21 mouse cellular contexts compared by ENCODE assay signal in genomic region chr6:72144353-72144752, GRCm38 (mm10). TPM values are rescaled to one million over a fixed set of nuclear protein-coding genes. Genes with fewer than 3 reads are reported as not detected.
DNase-seq lines count a peak whose midpoint lies in the region; ATAC-seq and TF ChIP-seq lines count a peak whose summit lies in the region.
"Had no signal": no experiment of that assay in that cellular context is flagged by ENCODE, and none has a peak within 500 bp of the region (broad histone marks: within the 10 kb centered on the region; RNA-seq: fewer than 3 reads in every experiment).

No protein-coding gene starts in this region.

- H3K9me3 ChIP-seq in kidney, embryonic 15.5 days (replicated peaks): no peaks in the 10 kb centered on the region
- H3K9me3 ChIP-seq in liver, postnatal 0 days (ENCODE audit: low read length): peaks cover 4% of the 10 kb centered on the region
- peaks cover under 1% of the 10 kb centered on the region; the same call in 1 of the 2 replicates for H3K9me3 ChIP-seq in embryonic facial prominence, embryonic 14.5 days (ENCODE audit: control insufficient read depth, low read length)
- H3K9me3 ChIP-seq in limb, embryonic 14.5 days (ENCODE audit: control insufficient read depth, low read length): peaks cover 2% of the 10 kb centered on the region; the same call in 1 of the 2 replicates
- H3K9me3 ChIP-seq in heart, embryonic 10.5 days: no peaks in the 10 kb centered on the region
- H3K9me3 ChIP-seq: embryonic facial prominence, embryonic 12.5 days; forebrain, embryonic 13.5 days; hindbrain, embryonic 15.5 days had no signal

- no peak overlapping the region for H3K9ac ChIP-seq in kidney, embryonic 15.5 days
- H3K9ac ChIP-seq in liver, adult 2 months (ENCODE audit: low read depth, low read length): peak overlapping the region; percentile 15; the same call in 1 of the 2 replicates
- H3K9ac ChIP-seq in liver, postnatal 0 days (replicated peaks): no peak overlapping the region; the same call in 1 of the 2 replicates
- H3K9ac ChIP-seq in embryonic facial prominence, embryonic 14.5 days (ENCODE audit: low read depth, low read length): no peak overlapping the region
- H3K9ac ChIP-seq in limb, embryonic 14.5 days (ENCODE audit: low read depth, low read length, severe bottlenecking): no peak overlapping the region
- H3K9ac ChIP-seq: embryonic facial prominence, embryonic 12.5 days; forebrain, embryonic 13.5 days; forebrain, postnatal 0 days; heart, embryonic 13.5 days; hindbrain, embryonic 15.5 days had no signal

- no peak overlapping the region for H3K4me2 ChIP-seq in kidney, embryonic 15.5 days
- H3K4me2 ChIP-seq in liver, postnatal 0 days (ENCODE audit: low read depth, low read length): no peak overlapping the region
- no peak overlapping the region for H3K4me2 ChIP-seq in embryonic facial prominence, embryonic 14.5 days (ENCODE audit: low read depth, low read length)
- H3K4me2 ChIP-seq in limb, embryonic 14.5 days (replicated peaks; ENCODE audit: low read depth, low read length, severe bottlenecking): no peak overlapping the region
- H3K4me2 ChIP-seq: embryonic facial prominence, embryonic 12.5 days; forebrain, embryonic 13.5 days; heart, embryonic 13.5 days; hindbrain, embryonic 15.5 days had no signal

- no peaks in the 10 kb centered on the region for H3K79me2 ChIP-seq in liver, adult 2 months (ENCODE audit: control insufficient read depth, insufficient read depth, low read length)

- no peak overlapping the region for H3K4me3 ChIP-seq in kidney, embryonic 15.5 days (replicated peaks)
- no peak overlapping the region for H3K4me3 ChIP-seq in liver, adult 2 months (ENCODE audit: insufficient read depth, low read depth, low read length)
- no peak overlapping the region for H3K4me3 ChIP-seq in liver, postnatal 0 days (ENCODE audit: low read depth, low read length)
- no peak overlapping the region for H3K4me3 ChIP-seq in embryonic facial prominence, embryonic 14.5 days (ENCODE audit: low read depth, low read length)
- no peak overlapping the region for H3K4me3 ChIP-seq in limb, embryonic 14.5 days (replicated peaks; ENCODE audit: low read length)
- H3K4me3 ChIP-seq in heart, embryonic 10.5 days: no peak overlapping the region
- H3K4me3 ChIP-seq: embryonic facial prominence, embryonic 12.5 days; forebrain, embryonic 13.5 days; gastrocnemius, adult 2 months; heart, embryonic 13.5 days; hindbrain, embryonic 15.5 days had no signal

- no peak for DNase-seq in kidney, adult 8-10 months
- no peak for DNase-seq in liver, adult 2 months (ENCODE audit: extremely low read depth, low read depth, low spot score)
- no peak for DNase-seq in liver, postnatal 0 days
- peak; percentile 76 for DNase-seq in embryonic facial prominence, embryonic 14.5 days (ENCODE audit: low spot score)
- peak; percentile 50 for DNase-seq in limb, embryonic 14.5 days (ENCODE audit: low spot score)
- DNase-seq in heart, embryonic 10.5 days (ENCODE audit: low spot score): no peak
- no peak for DNase-seq in layer of hippocampus, adult 11-12 months (ENCODE audit: low spot score)
- DNase-seq: adrenal gland, adult 2 months; cerebellum, adult 11-12 months; cerebellum, adult 9-10 months; cerebellum, postnatal 25 days; forebrain, postnatal 0 days; gastrocnemius, adult 2 months; gastrocnemius, postnatal 25 days; heart, postnatal 36 days had no signal

- WGBS in kidney, embryonic 15.5 days: 52% methylated on average over 7 of the region's 7 CpGs
- 87% methylated on average over 7 of the region's 7 CpGs for WGBS in liver, adult 2 months
- 95% methylated on average over 7 of the region's 7 CpGs for WGBS in liver, postnatal 0 days (ENCODE audit: insufficient replicate concordance)
- 85% methylated on average over 7 of the region's 7 CpGs for WGBS in embryonic facial prominence, embryonic 14.5 days
- 81% methylated on average over 7 of the region's 7 CpGs for WGBS in limb, embryonic 14.5 days
- 64% methylated on average over 7 of the region's 7 CpGs for WGBS in heart, embryonic 10.5 days

- TF ChIP-seq POLR2A in liver, adult 2 months (IDR thresholded peaks at IDR 0.05; ENCODE audit: extremely low read depth, insufficient read depth, low read length): no peak
- no peak for TF ChIP-seq POLR2A in limb, embryonic 14.5 days (IDR thresholded peaks at IDR 0.05; ENCODE audit: borderline replicate concordance, extremely low read depth, insufficient read depth, insufficient read length)

- H3K27me3 ChIP-seq in kidney, embryonic 15.5 days: no peaks in the 10 kb centered on the region
- no peaks in the 10 kb centered on the region for H3K27me3 ChIP-seq in liver, adult 2 months (ENCODE audit: control insufficient read depth, insufficient read depth, low read length)
- H3K27me3 ChIP-seq in liver, postnatal 0 days (ENCODE audit: insufficient read depth, low read length): no peaks in the 10 kb centered on the region
- H3K27me3 ChIP-seq in embryonic facial prominence, embryonic 14.5 days (replicated peaks; ENCODE audit: control insufficient read depth, insufficient read depth, low read length): no peaks in the 10 kb centered on the region
- no peaks in the 10 kb centered on the region for H3K27me3 ChIP-seq in limb, embryonic 14.5 days (ENCODE audit: control insufficient read depth, insufficient read depth, low read length)
- no peaks in the 10 kb centered on the region for H3K27me3 ChIP-seq in heart, embryonic 10.5 days (ENCODE audit: insufficient read depth, poor library complexity, severe bottlenecking)
- H3K27me3 ChIP-seq: CH12.LX; embryonic facial prominence, embryonic 12.5 days; forebrain, embryonic 13.5 days; heart, embryonic 13.5 days; hindbrain, embryonic 15.5 days had no signal

- TF ChIP-seq EP300 in liver, postnatal 0 days (IDR thresholded peaks at IDR 0.05; ENCODE audit: low read depth): no peak

- 0 out of 2 replicates have a peak, but pooled peaks cover 5% of the 10 kb centered on the region for H3K4me1 ChIP-seq in kidney, embryonic 15.5 days
- peaks cover 39% of the 10 kb centered on the region for H3K4me1 ChIP-seq in liver, adult 2 months (ENCODE audit: control insufficient read depth, insufficient read depth, low read length)
- peaks cover 26% of the 10 kb centered on the region for H3K4me1 ChIP-seq in liver, postnatal 0 days (ENCODE audit: insufficient read depth)
- no peaks in the 10 kb centered on the region for H3K4me1 ChIP-seq in embryonic facial prominence, embryonic 14.5 days (ENCODE audit: control insufficient read depth, insufficient read depth, low read length)
- H3K4me1 ChIP-seq in limb, embryonic 14.5 days (ENCODE audit: control insufficient read depth, insufficient read depth, low read length): 0 out of 2 replicates have a peak, but pooled peaks cover 3% of the 10 kb centered on the region
- peaks cover 24% of the 10 kb centered on the region for H3K4me1 ChIP-seq in heart, embryonic 10.5 days
- H3K4me1 ChIP-seq: embryonic facial prominence, embryonic 12.5 days; forebrain, embryonic 13.5 days; hindbrain, embryonic 15.5 days had no signal

- H3K36me3 ChIP-seq in kidney, embryonic 15.5 days: peaks cover 30% of the 10 kb centered on the region
- peaks cover 65% of the 10 kb centered on the region for H3K36me3 ChIP-seq in liver, adult 2 months (ENCODE audit: control insufficient read depth, insufficient read depth, low read length)
- peaks cover 95% of the 10 kb centered on the region for H3K36me3 ChIP-seq in liver, postnatal 0 days (replicated peaks; ENCODE audit: insufficient read depth, low read length)
- H3K36me3 ChIP-seq in embryonic facial prominence, embryonic 14.5 days (ENCODE audit: control insufficient read depth, insufficient read depth, low read length): peaks cover 16% of the 10 kb centered on the region
- H3K36me3 ChIP-seq in limb, embryonic 14.5 days (ENCODE audit: control insufficient read depth, insufficient read depth, low read length): peaks cover 32% of the 10 kb centered on the region
- H3K36me3 ChIP-seq in heart, embryonic 10.5 days: peaks cover 68% of the 10 kb centered on the region

- no peak for TF ChIP-seq CTCF in liver, adult 2 months (IDR thresholded peaks at IDR 0.05; ENCODE audit: low read depth, low read length)
- no peak for TF ChIP-seq CTCF in liver, postnatal 0 days (IDR thresholded peaks at IDR 0.05; ENCODE audit: low read depth)

- H3K27ac ChIP-seq in kidney, embryonic 15.5 days: no peak overlapping the region
- peak overlapping the region; percentile 38 for H3K27ac ChIP-seq in liver, adult 2 months (replicated peaks; ENCODE audit: insufficient read depth, low read depth, low read length)
- no peak overlapping the region for H3K27ac ChIP-seq in liver, postnatal 0 days (ENCODE audit: low read depth)
- no peak overlapping the region for H3K27ac ChIP-seq in embryonic facial prominence, embryonic 14.5 days (replicated peaks; ENCODE audit: low read depth, low read length)
- no peak overlapping the region for H3K27ac ChIP-seq in limb, embryonic 14.5 days (replicated peaks; ENCODE audit: low read depth, low read length)
- H3K27ac ChIP-seq in heart, embryonic 10.5 days: no peak overlapping the region; the same call in 1 of the 2 replicates
- H3K27ac ChIP-seq: embryonic facial prominence, embryonic 12.5 days; forebrain, embryonic 13.5 days; gastrocnemius, adult 2 months; heart, embryonic 13.5 days; hindbrain, embryonic 15.5 days had no signal

- 0 out of 2 replicates have a peak, but pooled peaks have one; percentile 15 for ATAC-seq in kidney, embryonic 15.5 days (replicated peaks; ENCODE audit: low FRiP score)
- no peak for ATAC-seq in liver, postnatal 0 days
- ATAC-seq in embryonic facial prominence, embryonic 14.5 days (ENCODE audit: low read depth): peak; percentile 51; the same call in 1 of the 2 replicates
- ATAC-seq in limb, embryonic 14.5 days (ENCODE audit: low FRiP score, low read depth): peak; percentile 53
- ATAC-seq: forebrain, embryonic 13.5 days; forebrain, postnatal 0 days had no signal

RNA-seq across cellular contexts. Expression of gene St3gal5, which starts 47.0 kb away (rescaled TPM):
- polyA plus RNA-seq in kidney, embryonic 15.5 days (2015; fragmentation: Nextera tagmentation; extraction: Ambion mirVana): 35.2 and 36.3 TPM in 2 replicates
- total RNA-seq in liver, adult 2 months (2014; rRNA removed): 115 and 162 TPM in 2 replicates
- 61.4 and 133 TPM in 2 replicates for polyA plus RNA-seq in liver, adult 2 months (2012; rRNA removed)
- 175 and 212 TPM in 2 replicates for polyA plus RNA-seq in liver, postnatal 0 days (2015; fragmentation: Nextera tagmentation; extraction: Ambion mirVana)
- polyA plus RNA-seq in embryonic facial prominence, embryonic 14.5 days (2014; fragmentation: Nextera tagmentation; extraction: Ambion mirVana): 31.3 and 33.6 TPM in 2 replicates
- polyA plus RNA-seq in limb, embryonic 14.5 days (2012; rRNA removed): 26.1 and 26.3 TPM in 2 replicates
- 25.5 and 30.3 TPM in 2 replicates for polyA plus RNA-seq in limb, embryonic 14.5 days (2014; fragmentation: Nextera tagmentation; extraction: Ambion mirVana)
- polyA plus RNA-seq in heart, embryonic 10.5 days (2016; fragmentation: Nextera tagmentation; extraction: Ambion mirVana): 59.5 and 64.1 TPM in 2 replicates

Comparison
In these comparisons a context has a peak if more than half of its experiments do, and no peak if none do; other contexts are left out.
1. DNase-seq: peak in embryonic facial prominence, embryonic 14.5 days (single experiment) and limb, embryonic 14.5 days (single experiment); none in kidney, adult 8-10 months (0 of 2), liver, adult 2 months (single experiment), liver, postnatal 0 days (single experiment), heart, embryonic 10.5 days (single experiment) and layer of hippocampus, adult 11-12 months (single experiment).